Mouse (Mus musculus): ENCODE results near the gene Gm49322. TPM values are rescaled to one million over a fixed set of nuclear protein-coding genes. Genes with fewer than 3 reads are reported as not detected.

The Gm49322 gene
- total RNA-seq, 4 experiments from 2014 or later: 0.20 to 0.24 TPM; not detected in 2

GRCm38 (mm10) chr10:80654866-80655265 lies 49.0 kb downstream of the Gm49322 start:
- no peak for DNase-seq (ENCODE audit: low spot score in 2 of 2)

- no peak for DNase-seq (ENCODE audit: low spot score in 2 of 2)
These were observed 49.7 kb downstream of the Gm49322 start for GRCm38 (mm10) chr10:80655406-80656129.

- peak; percentile 94 to 95 for DNase-seq (ENCODE audit: low spot score in 2 of 2)
These were observed 50.5 kb downstream of the Gm49322 start for GRCm38 (mm10) chr10:80656130-80656862.

DNA sequence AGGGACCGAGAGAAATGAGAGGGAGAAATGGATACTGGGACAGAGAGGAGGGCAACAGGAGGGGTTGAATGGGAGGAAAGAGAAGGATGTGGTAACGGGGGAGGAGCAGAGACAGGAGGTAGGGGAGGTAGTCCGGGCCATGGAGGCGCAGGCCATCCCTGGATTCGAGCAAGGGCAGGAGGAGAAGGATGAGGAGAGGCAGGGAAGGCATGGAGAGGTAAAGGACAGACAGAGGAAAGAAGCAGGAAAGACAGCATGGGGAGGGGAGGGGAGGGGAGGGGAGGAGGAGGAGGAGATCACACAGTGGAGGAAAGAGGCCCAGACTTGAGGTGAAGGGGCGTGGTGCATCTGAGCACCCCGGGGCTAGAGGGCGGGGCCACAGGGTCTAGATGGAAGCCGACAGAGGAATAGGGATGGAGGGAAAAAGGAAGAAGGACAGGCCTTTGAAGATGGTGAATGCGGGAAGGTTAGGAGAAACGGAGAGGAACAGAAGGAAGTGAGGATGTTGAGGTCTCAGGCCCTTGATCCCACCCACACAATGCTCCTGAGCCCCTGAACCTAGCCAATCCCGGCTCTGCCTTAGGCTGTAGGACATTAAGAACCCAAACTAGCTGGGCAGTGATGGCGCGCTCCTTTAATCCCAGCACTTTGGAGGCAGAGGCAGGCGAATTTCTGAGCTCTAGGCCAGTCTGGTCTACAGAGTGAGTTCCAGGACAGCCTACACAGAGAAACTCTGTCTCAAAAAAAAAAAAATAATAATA lies 51.2 kb downstream of the Gm49322 start, which contains the start of gene Btbd2:
Gene Btbd2 (minus strand): TSS at position 209 of the 761 bp plus-strand sequence.
- DNase-seq (ENCODE audit: low spot score in 2 of 2): no peak

DNA sequence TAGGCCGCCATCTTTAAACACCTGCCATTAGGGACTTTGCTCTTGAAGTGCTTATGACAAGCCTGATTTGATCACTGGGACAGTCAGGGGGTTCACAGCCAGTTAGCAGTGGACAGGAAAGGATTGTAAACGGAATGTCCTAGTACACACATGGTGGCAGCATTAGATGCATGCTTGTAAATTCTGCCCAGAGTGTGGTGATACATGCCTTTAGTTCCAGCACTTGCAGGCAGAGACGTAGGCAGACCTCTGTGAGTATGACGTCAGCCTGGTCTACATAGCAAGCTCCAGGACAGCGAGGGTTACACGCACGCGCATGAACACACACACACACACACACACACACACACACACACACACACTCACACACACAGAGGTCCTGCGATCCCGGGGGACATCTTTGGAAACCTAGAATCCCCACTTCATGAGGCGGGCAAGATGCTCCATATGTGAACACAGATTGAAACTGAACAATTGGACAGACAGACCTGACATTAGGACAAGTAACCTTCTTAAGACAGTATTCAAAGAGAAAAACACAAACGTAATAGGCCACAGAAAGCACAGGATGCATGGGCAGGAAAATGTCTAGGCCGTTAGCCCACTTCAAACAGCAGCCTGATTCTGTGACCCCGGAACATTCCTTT lies 52.5 kb downstream of the Gm49322 start:
- no peak for DNase-seq (ENCODE audit: low spot score in 2 of 2)

DNA sequence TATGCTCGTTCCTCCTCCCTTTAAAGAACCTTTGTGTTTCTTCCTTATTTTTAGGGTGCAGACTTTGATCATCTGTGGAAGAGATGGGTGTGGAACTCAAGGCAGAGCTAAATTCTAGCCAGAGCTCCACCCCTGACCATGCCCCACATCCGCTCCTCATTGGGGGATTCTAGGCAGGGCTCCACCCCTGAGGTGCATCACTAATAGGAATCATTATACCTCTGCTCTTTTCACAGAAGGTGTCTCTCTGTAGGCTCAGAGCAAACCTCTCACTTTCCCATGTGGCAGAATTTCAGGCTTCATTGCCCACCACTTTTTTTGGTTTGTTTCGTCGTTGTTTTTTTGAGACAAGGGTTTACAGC lies 53.0 kb downstream of the Gm49322 start:
- DNase-seq (ENCODE audit: low spot score in 2 of 2): no peak

DNA sequence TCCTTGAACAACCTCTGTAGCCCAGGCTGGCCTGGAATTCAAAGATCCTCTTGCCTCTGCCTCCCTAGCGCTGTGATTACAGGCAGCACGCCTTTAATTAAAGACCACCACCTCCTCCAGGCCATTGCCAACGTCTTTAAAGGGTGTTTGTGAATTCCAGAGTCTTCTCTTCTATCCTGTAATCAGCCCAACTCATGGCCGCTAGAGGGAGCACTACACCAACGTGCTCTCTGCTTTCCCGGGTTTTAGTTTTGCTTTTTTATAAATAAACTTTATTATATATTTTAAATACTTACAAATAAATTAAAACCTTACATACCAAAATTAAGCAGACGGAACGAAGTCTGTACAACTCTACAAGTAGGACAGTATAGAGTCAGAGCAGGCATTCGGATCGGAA lies 53.4 kb downstream of the Gm49322 start:
- DNase-seq (ENCODE audit: low spot score in 2 of 2): peak in 1 of 2 experiments; percentile 58

DNA sequence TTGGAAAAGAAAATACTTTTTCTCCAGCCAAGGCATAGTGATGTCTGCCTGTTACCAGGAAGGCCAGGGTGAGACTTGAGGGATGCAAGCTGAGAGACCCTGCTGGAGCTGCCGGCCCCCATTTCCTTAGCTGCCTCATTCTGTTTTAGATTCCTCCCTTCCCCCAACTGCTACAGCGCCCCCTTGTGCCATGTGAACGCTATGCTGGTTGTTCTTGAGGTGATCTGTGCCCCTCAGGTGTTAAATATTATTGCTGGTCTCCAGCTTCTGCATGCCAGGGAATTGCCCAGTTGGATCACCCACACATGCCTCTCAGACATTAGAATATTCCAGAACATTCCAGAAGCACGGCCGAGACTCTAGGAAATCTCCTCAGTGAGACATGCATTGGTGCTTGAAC lies 55.3 kb downstream of the Gm49322 start:
- no peak for DNase-seq (ENCODE audit: low spot score in 2 of 2)

DNA sequence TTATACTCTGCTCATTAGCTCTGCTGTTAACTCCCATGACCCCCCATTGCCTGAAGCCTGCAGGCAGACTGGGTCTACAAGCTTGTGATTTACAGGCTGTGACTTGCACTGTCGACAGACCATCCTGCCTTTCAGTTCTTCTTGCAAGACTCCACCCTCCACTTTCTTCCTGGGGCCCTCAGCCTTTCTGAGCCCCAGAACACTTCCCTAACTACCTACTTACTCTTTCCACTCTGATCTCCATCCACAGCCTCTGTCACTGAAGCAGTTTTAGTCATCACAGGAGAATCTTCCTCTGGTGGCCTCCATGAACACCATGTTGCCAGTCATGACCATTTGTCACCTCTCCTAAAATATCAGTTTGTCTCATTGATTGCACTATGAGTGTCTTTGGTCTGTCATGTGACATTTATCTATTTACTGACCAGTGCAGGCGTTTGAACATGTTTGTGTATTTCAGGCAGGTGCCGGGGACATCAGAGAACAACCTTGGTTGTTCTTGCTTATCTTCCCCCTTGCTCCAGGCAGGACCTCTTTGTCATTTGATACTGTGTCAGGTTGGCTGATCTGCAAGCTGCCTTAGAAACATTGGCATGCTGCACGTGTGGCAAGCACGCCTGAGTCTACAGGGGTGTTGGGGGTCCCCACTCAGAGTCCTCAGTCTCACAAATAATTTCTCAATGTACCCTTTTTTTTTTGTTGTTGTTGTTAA lies 57.8 kb downstream of the Gm49322 start:
- DNase-seq (ENCODE audit: low spot score in 2 of 2): no peak

DNA sequence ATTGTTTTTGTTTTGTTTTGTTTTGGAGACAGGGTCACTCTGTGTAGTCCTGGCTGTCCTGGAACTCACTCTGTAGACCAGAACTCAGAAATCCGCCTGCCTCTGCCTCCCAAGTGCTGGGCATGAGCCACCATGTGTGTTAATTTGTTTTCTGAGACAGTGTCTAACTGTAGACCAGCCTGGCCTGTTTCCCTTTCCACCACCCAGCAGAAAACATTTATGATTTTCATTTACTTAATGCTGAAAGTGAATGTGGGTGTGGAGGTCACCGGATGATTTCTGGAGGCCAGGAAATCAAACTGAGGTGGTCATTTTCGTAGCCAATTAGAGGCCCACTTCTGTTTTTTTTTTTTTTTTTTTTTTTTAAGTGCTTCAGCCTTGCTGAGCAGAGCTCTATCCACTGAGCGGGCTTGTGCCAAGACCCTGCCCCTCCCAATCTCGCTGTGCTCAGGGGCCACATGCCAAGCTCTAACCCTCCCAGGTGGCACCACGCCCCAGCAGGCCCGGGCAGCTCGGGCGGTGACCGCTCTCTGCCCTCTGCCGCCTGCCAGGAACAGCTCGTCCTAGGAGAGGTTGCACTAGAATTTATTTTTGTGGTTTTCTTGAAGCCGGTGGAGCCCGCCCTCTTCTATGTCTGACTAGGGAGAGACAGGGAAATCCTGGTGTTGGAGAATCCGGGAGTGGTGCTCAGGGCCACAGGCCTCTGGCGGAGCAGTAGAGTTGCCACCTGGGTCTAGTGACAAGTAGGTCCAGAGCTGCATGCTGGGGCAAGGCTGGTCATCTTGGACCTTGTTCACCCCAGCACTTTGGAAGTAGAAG lies 58.6 kb downstream of the Gm49322 start:
- DNase-seq (ENCODE audit: low spot score in 2 of 2): peak; percentile 92 to 94

- peak; percentile 83 for DNase-seq (ENCODE audit: low spot score in 2 of 2)
These were observed 59.2 kb downstream of the Gm49322 start for GRCm38 (mm10) chr10:80665016-80665380.

Small RNAs within 50 kb of the gene (microRNA-seq; reads per million reads assigned to microRNA genes)
- not detected for gene Mir6912

Other genes starting within 250 kb of the Gm49322 start
- under 1 TPM in 2 of 4 experiments, not detected in 2; 0.27 to 0.36 TPM for gene Plk5, start 249.6 kb upstream of the Gm49322 start, total RNA-seq (2022)
- gene Mex3d, start 218.4 kb upstream of the Gm49322 start, total RNA-seq (2022): 1 to 10 TPM; 4.2 to 6.3 (median 4.7) TPM
- gene Mbd3, start 206.5 kb upstream of the Gm49322 start, total RNA-seq (2022): 100 to 1,000 TPM; 120 to 138 (median 131) TPM
- gene Uqcr11, start 199.2 kb upstream of the Gm49322 start, total RNA-seq (2022): 100 to 1,000 TPM; 691 to 868 (median 797) TPM
- gene Tcf3, start 172.4 kb upstream of the Gm49322 start, total RNA-seq (2022): 10 to 100 TPM in 3 of 4 experiments, 1 to 10 TPM in 1; 9.9 to 13.1 (median 10.8) TPM
- not detected for gene Onecut3, start 111.2 kb upstream of the Gm49322 start, total RNA-seq (2022)
- not detected for gene Atp8b3, start 66.9 kb upstream of the Gm49322 start, total RNA-seq (2022)
- gene Rexo1, start 44.5 kb upstream of the Gm49322 start, total RNA-seq (2022): 10 to 100 TPM in 2 of 4 experiments, 1 to 10 TPM in 2; 8.5 to 11.1 (median 10.1) TPM
- gene Klf16, start 28.7 kb upstream of the Gm49322 start, total RNA-seq (2022): 1 to 10 TPM; 1.1 to 2.0 (median 1.3) TPM
- 10 to 100 TPM; 70.5 to 80.7 (median 77.3) TPM for gene Abhd17a, start 15.7 kb upstream of the Gm49322 start, total RNA-seq (2022)
- gene Scamp4, start 3.1 kb upstream of the Gm49322 start, total RNA-seq (2022): 10 to 100 TPM; 17.4 to 21.2 (median 19.2) TPM
- gene Adat3, start 3.1 kb upstream of the Gm49322 start, total RNA-seq (2022): under 1 TPM in 3 of 4 experiments, not detected in 1; 0.29 to 0.43 (median 0.36) TPM
- 100 to 1,000 TPM; 124 to 147 (median 144) TPM for gene Csnk1g2, start 16.8 kb downstream of the Gm49322 start, total RNA-seq (2022)
- gene Btbd2, start 51.0 kb downstream of the Gm49322 start, total RNA-seq (2022): 10 to 100 TPM; 36.7 to 40.7 (median 39.7) TPM
- 100 to 1,000 TPM; 226 to 292 (median 253) TPM for gene Mknk2, start 72.1 kb downstream of the Gm49322 start, total RNA-seq (2022)
- gene Mob3a, start 96.0 kb downstream of the Gm49322 start, total RNA-seq (2022): 1 to 10 TPM; 2.6 to 3.6 (median 3.4) TPM
- 1 to 10 TPM; 1.0 to 3.1 (median 2.7) TPM for gene Izumo4, start 96.2 kb downstream of the Gm49322 start, total RNA-seq (2022)
- gene Ap3d1, start 136.2 kb downstream of the Gm49322 start, total RNA-seq (2022): 10 to 100 TPM; 24.1 to 29.3 (median 27.8) TPM
- gene Dot1l, start 149.2 kb downstream of the Gm49322 start, total RNA-seq (2022): 10 to 100 TPM; 12.4 to 13.8 (median 13.5) TPM
- 10 to 100 TPM; 26.0 to 33.2 (median 29.9) TPM for gene Sf3a2, start 192.2 kb downstream of the Gm49322 start, total RNA-seq (2022)
- 10 to 100 TPM; 24.2 to 34.4 (median 32.0) TPM for gene Plekhj1, start 192.6 kb downstream of the Gm49322 start, total RNA-seq (2022)
- under 1 TPM in 3 of 4 experiments, not detected in 1; 0.22 to 0.40 (median 0.24) TPM for gene Amh, start 199.2 kb downstream of the Gm49322 start, total RNA-seq (2022)
- 100 to 1,000 TPM; 455 to 508 (median 490) TPM for gene Jsrp1, start 207.5 kb downstream of the Gm49322 start, total RNA-seq (2022)
- 1,000 to 10,000 TPM in 1 of 4 experiments, 100 to 1,000 TPM in 3; 735 to 1,031 (median 850) TPM for gene Oaz1, start 220.6 kb downstream of the Gm49322 start, total RNA-seq (2022)
- 10 to 100 TPM in 3 of 4 experiments, 1 to 10 TPM in 1; 7.4 to 12.5 (median 10.4) TPM for gene Lingo3, start 238.0 kb downstream of the Gm49322 start, total RNA-seq (2022)
- gene Lsm7, start 249.2 kb downstream of the Gm49322 start, total RNA-seq (2022): 10 to 100 TPM in 3 of 4 experiments, 1 to 10 TPM in 1; 6.2 to 19.0 (median 14.5) TPM
- gene Sppl2b, start 249.3 kb downstream of the Gm49322 start, total RNA-seq (2022): 10 to 100 TPM; 11.3 to 12.5 (median 11.7) TPM

Measured in gastrocnemius, adult 8-10 months (tissue).